Mouse (Mus musculus): Measurements from ENCODE around the gene Gm20906.
"Not testable (repeated sequence)": the region's sequence is repeated elsewhere in the genome, so short reads cannot be mapped to it uniquely, and the experiment has no call there.

The Gm20906 gene

DNA sequence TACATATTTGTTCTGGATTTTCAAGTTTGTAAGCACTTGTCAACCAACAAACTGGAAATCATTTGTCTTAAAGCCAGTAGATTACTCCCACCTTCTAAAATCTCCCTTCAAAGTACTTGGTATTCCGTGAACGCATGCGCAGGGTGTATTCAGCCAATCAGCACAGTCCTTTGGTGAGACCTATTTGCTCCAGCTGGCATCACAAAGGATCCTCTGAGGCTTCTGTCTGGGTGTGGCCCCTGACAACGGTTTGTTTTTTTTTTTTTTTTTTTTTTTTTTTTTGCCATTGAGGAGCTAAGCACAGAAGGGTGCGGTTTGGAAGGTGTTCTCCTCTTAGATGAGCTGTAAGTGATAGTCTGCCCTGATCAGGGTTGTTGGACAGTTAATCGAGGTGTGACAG lies at the start of gene Gm20906:
Gm20906 (plus strand) TSS at position 301 of the 400 bp plus-strand sequence.
- not testable (repeated sequence) for DNase-seq (ENCODE audit: low spot score in 2 of 2)
